Mouse (Mus musculus) hindbrain, postnatal 0 days (tissue): ENCODE measurements around the gene Slc4a8. TPM values are rescaled to one million over a fixed set of nuclear protein-coding genes. Genes with fewer than 3 reads are reported as not detected.

ENCODE experiments used
- ATAC-seq: fragments of 200-750 bp; cut with Nextera tagmentation; 2 replicates; pipeline ENCODE4 v1.8.0; 2017; ENCODE audit warnings: mild to moderate bottlenecking, moderate TSS enrichment, moderate library complexity
- DNase-seq: peaks from one replicate; pipeline ENCODE4 v3.0.0-alpha.2; 2015; ENCODE audit warnings: low spot score
- H3K27ac ChIP-seq: fragments of 300-500 bp; sonication (generic); 2 replicates; pipeline ENCODE4 v1.5.1; 2014; ENCODE audit warnings: mild to moderate bottlenecking
- H3K27me3 ChIP-seq: fragments of 300-500 bp; sonication (generic); 2 replicates; pipeline ENCODE4 v1.6.1; 2014; ENCODE audit warnings: low read length, mixed read lengths; ENCODE audit not compliant: insufficient read depth
- H3K36me3 ChIP-seq: fragments of 300-500 bp; sonication (generic); 2 replicates; pipeline ENCODE4 v1.6.1; 2014; ENCODE audit warnings: low read length, mixed read lengths; ENCODE audit not compliant: insufficient read depth
- H3K4me1 ChIP-seq: fragments of 300-500 bp; sonication (generic); 2 replicates; pipeline ENCODE4 v1.6.1; 2014; ENCODE audit warnings: antibody characterized with exemption, low read length, mixed read lengths; ENCODE audit not compliant: insufficient read depth
- H3K4me2 ChIP-seq: fragments of 300-500 bp; sonication (generic); 2 replicates; pipeline ENCODE4 v1.6.1; 2014; ENCODE audit warnings: low read depth, mild to moderate bottlenecking, low read length, moderate library complexity, mixed read lengths
- H3K4me3 ChIP-seq: fragments of 300-500 bp; sonication (generic); 2 replicates; pipeline ENCODE4 v1.5.1; 2014; ENCODE audit warnings: low read length
- H3K9ac ChIP-seq: fragments of 300-500 bp; sonication (generic); replicated peaks from 2 replicates; pipeline ENCODE4 v1.6.1; 2014; ENCODE audit warnings: mild to moderate bottlenecking, low read length, moderate library complexity, mixed read lengths
- H3K9me3 ChIP-seq: fragments of 300-500 bp; sonication (generic); 2 replicates; pipeline ENCODE4 v1.6.1; 2016; ENCODE audit warnings: low read length, mixed read lengths
- CTCF ChIP-seq: IDR thresholded peaks from 2 replicates; pipeline ENCODE4 v1.5.1; 2016; ENCODE audit warnings: antibody characterized with exemption, control low read depth, low read depth
- WGBS: fragments of 180-500 bp; shearing (Covaris S2); extraction: QIAGEN DNeasy Blood & Tissue Kit; methylation state at CpG from one replicate; pipeline ENCODE4 v1.1.7; 2014; 5-methylcytosine and 5-hydroxymethylcytosine counted together
- polyA plus RNA-seq: library from polyadenylated mRNA; unstranded; fragments of >200 nt; fragmentation: Nextera tagmentation; extraction: Ambion mirVana; gene quantifications from 2 replicates; pipeline ENCODE4 v1.2.1, GENCODE M21; 2015
- total RNA-seq: library from RNA; depleted of rRNA; stranded (reverse); fragments of >200 nt; gene quantifications from 2 replicates; pipeline ENCODE4 v1.2.3, GENCODE M21; 2014

The Slc4a8 gene
- total and polyA plus RNA-seq, 2 experiments from 2014 or later, result 30.7 to 33.9 TPM

GRCm38 (mm10) chr15:100749751-100750538, 11.6 kb upstream of the Slc4a8 start:
- WGBS, result 74% methylated on average over 10 of the region's 10 CpGs

GRCm38 (mm10) chr15:100752439-100752838, 9.1 kb upstream of the Slc4a8 start:
- no peak overlapping the region for H3K4me2 ChIP-seq
- no peaks in the 10 kb centered on the region for H3K9me3 ChIP-seq
- WGBS, result 82% methylated on average over 2 of the region's 2 CpGs
- no peaks in the 10 kb centered on the region for H3K4me1 ChIP-seq
- ATAC-seq (no peak), DNase-seq (no peak)
- H3K36me3 ChIP-seq, result no peaks in the 10 kb centered on the region
- no peaks in the 10 kb centered on the region for H3K27me3 ChIP-seq
- no peak overlapping the region for H3K27ac ChIP-seq
- TF ChIP-seq CTCF, result no peak
- H3K4me3 ChIP-seq, result no peak overlapping the region
- H3K9ac ChIP-seq, result no peak overlapping the region

More at GRCm38 (mm10) chr15:100749751-100750538, 11.6 kb upstream of the Slc4a8 start:
- Histone ChIP-seq H3K9me3 (no peaks in the 10 kb centered on the region), H3K27ac (no peak overlapping the region), H3K4me2 (no peak overlapping the region), H3K9ac (no peak overlapping the region), H3K4me1 (no peaks in the 10 kb centered on the region), H3K27me3 (no peaks in the 10 kb centered on the region), H3K36me3 (no peaks in the 10 kb centered on the region), H3K4me3 (no peak overlapping the region)
- DNase-seq, result no peak
- no peak for TF ChIP-seq CTCF
- no peak for ATAC-seq

- ATAC-seq, result no peak
- Histone ChIP-seq H3K36me3 (no peaks in the 10 kb centered on the region), H3K4me1 (no peaks in the 10 kb centered on the region), H3K9ac (no peak overlapping the region), H3K4me2 (no peak overlapping the region), H3K4me3 (no peak overlapping the region), H3K27ac (no peak overlapping the region), H3K9me3 (no peaks in the 10 kb centered on the region), H3K27me3 (no peaks in the 10 kb centered on the region)
- no peak for DNase-seq
- no peak for TF ChIP-seq CTCF
- WGBS, result 65% methylated on average over 5 of the region's 5 CpGs
Measured at GRCm38 (mm10) chr15:100753045-100753444, 8.5 kb upstream of the Slc4a8 start.

GRCm38 (mm10) chr15:100754041-100754440, 7.5 kb upstream of the Slc4a8 start:
- ATAC-seq (no peak), DNase-seq (no peak)
- Histone ChIP-seq H3K4me3 (no peak overlapping the region), H3K9me3 (no peaks in the 10 kb centered on the region), H3K4me2 (no peak overlapping the region), H3K27me3 (no peaks in the 10 kb centered on the region), H3K9ac (no peak overlapping the region), H3K36me3 (no peaks in the 10 kb centered on the region), H3K27ac (no peak overlapping the region), H3K4me1 (no peaks in the 10 kb centered on the region)
- 47% methylated on average over 7 of the region's 7 CpGs for WGBS
- TF ChIP-seq CTCF, result no peak

GRCm38 (mm10) chr15:100754805-100755497, 6.6 kb upstream of the Slc4a8 start:
- WGBS, result 11% methylated on average over 11 of the region's 11 CpGs

GRCm38 (mm10) chr15:100755498-100755859, 6.1 kb upstream of the Slc4a8 start:
- DNase-seq, result no peak
- Histone ChIP-seq H3K9me3 (no peaks in the 10 kb centered on the region), H3K4me2 (peak overlapping the region; percentile 34), H3K9ac (no peak overlapping the region), H3K36me3 (no peaks in the 10 kb centered on the region), H3K27ac (no peak overlapping the region), H3K4me1 (no peaks in the 10 kb centered on the region), H3K4me3 (no peak overlapping the region), H3K27me3 (no peaks in the 10 kb centered on the region)
- no peak for TF ChIP-seq CTCF
- WGBS, result 49% methylated on average over 6 of the region's 8 CpGs
- ATAC-seq, result no peak

More at GRCm38 (mm10) chr15:100754805-100755497, 6.6 kb upstream of the Slc4a8 start:
- Histone ChIP-seq H3K27me3 (no peaks in the 10 kb centered on the region), H3K9ac (no peak overlapping the region), H3K9me3 (no peaks in the 10 kb centered on the region), H3K27ac (no peak overlapping the region), H3K4me2 (peak overlapping the region; percentile 34), H3K4me1 (no peaks in the 10 kb centered on the region), H3K4me3 (no peak overlapping the region), H3K36me3 (no peaks in the 10 kb centered on the region)
- DNase-seq (peak; percentile 68), ATAC-seq (no peak)
- peak; percentile 73 for TF ChIP-seq CTCF
